Mouse (Mus musculus) liver (tissue): ENCODE measurements at regions not wholly inside any gene's neighbourhood (a gene's known extent, or its start where the extent isn't known, plus 50 kb on each side); places are given as distances from the start of the nearest gene placed in this dataset.

Experiments
- DNase-seq: peaks from one replicate; pipeline ENCODE4 v3.0.0-alpha.2; 2020; ENCODE audit warnings: mixed read lengths

- DNase-seq: no peak
Observed at GRCm38 (mm10) chr15:11712481-11713274, 194.4 kb downstream of the Npr3 start.

- no peak for DNase-seq
Observed at GRCm38 (mm10) chr15:11701246-11701645, 205.8 kb downstream of the Npr3 start.

- DNase-seq: no peak
Observed at GRCm38 (mm10) chr15:11699929-11700328, 207.2 kb downstream of the Npr3 start.

GRCm38 (mm10) chr15:11697060-11697459, 210.0 kb downstream of the Npr3 start:
- no peak for DNase-seq

GRCm38 (mm10) chr15:11693772-11694270, 213.3 kb downstream of the Npr3 start:
- DNase-seq: no peak

GRCm38 (mm10) chr15:11664839-11665379, 242.2 kb downstream of the Npr3 start:
- DNase-seq: no peak

- DNase-seq: no peak
Observed at GRCm38 (mm10) chr15:11655168-11655567, 251.9 kb downstream of the Npr3 start.

GRCm38 (mm10) chr15:11646241-11646640, 246.8 kb upstream of the Tars start:
- no peak for DNase-seq

- no peak for DNase-seq
Observed at GRCm38 (mm10) chr15:11644779-11645178, 245.3 kb upstream of the Tars start.

- DNase-seq: no peak
Observed at GRCm38 (mm10) chr15:11630654-11631053, 231.2 kb upstream of the Tars start.

GRCm38 (mm10) chr15:11626433-11626832, 227.0 kb upstream of the Tars start:
- DNase-seq: no peak

- DNase-seq: no peak
Observed at GRCm38 (mm10) chr15:11612416-11612815, 213.0 kb upstream of the Tars start.

- no peak for DNase-seq
Observed at GRCm38 (mm10) chr15:11610043-11610670, 210.7 kb upstream of the Tars start.

- DNase-seq: no peak
Observed at GRCm38 (mm10) chr15:11607489-11607888, 208.0 kb upstream of the Tars start.

GRCm38 (mm10) chr15:11605677-11606076, 206.2 kb upstream of the Tars start:
- no peak for DNase-seq

GRCm38 (mm10) chr15:11597021-11597420, 197.6 kb upstream of the Tars start:
- no peak for DNase-seq

GRCm38 (mm10) chr15:11590542-11591116, 191.2 kb upstream of the Tars start:
- DNase-seq: no peak

- no peak for DNase-seq
Observed at GRCm38 (mm10) chr15:11589795-11590194, 190.3 kb upstream of the Tars start.

- no peak for DNase-seq
Observed at GRCm38 (mm10) chr15:11586384-11586783, 186.9 kb upstream of the Tars start.

GRCm38 (mm10) chr15:11584155-11584554, 184.7 kb upstream of the Tars start:
- no peak for DNase-seq

- no peak for DNase-seq
Observed at GRCm38 (mm10) chr15:11578331-11578730, 178.9 kb upstream of the Tars start.

- no peak for DNase-seq
Observed at GRCm38 (mm10) chr15:11574359-11574758, 174.9 kb upstream of the Tars start.

- no peak for DNase-seq
Observed at GRCm38 (mm10) chr15:11573496-11573895, 174.0 kb upstream of the Tars start.

- no peak for DNase-seq
Observed at GRCm38 (mm10) chr15:11572063-11572462, 172.6 kb upstream of the Tars start.
